Comparison of ENCODE assay signal across 10 mouse cellular contexts in genomic region chr11:109627648-109628047, GRCm38 (mm10). TPM values are rescaled to one million over a fixed set of nuclear protein-coding genes. Genes with fewer than 3 reads are reported as not detected.
A peak's percentile ranks its signal among the peaks of the same experiment; 100 is the strongest.
DNase-seq lines count a peak whose midpoint lies in the region; ATAC-seq and TF ChIP-seq lines count a peak whose summit lies in the region.
"Had no signal": no experiment of that assay in that cellular context is flagged by ENCODE, and none has a peak within 500 bp of the region (broad histone marks: within the 10 kb centered on the region; RNA-seq: fewer than 3 reads in every experiment).

No protein-coding gene starts in this region.

- no peak for ATAC-seq in forebrain, postnatal 0 days
- no peak for ATAC-seq in forebrain, embryonic 16.5 days
- peak; percentile 71 for ATAC-seq in megakaryocyte, adult 5-6 weeks (ENCODE audit: poor library complexity, severe bottlenecking)
- no peak for ATAC-seq in intestine, embryonic 15.5 days
- ATAC-seq: inflammation-experienced regulatory T-cells, adult 6 months had no signal

- H3K36me3 ChIP-seq in forebrain, postnatal 0 days (ENCODE audit: insufficient read depth): no peaks in the 10 kb centered on the region
- H3K36me3 ChIP-seq in forebrain, embryonic 16.5 days (ENCODE audit: control insufficient read depth, insufficient read depth): no peaks in the 10 kb centered on the region
- H3K36me3 ChIP-seq in CH12.LX (replicated peaks in 1 of 2; ENCODE audit: control insufficient read depth in 1 of 2, insufficient read depth in 1 of 2, low read length in 1 of 2): no peaks in the 10 kb centered on the region
- H3K36me3 ChIP-seq in intestine, embryonic 15.5 days: no peaks in the 10 kb centered on the region
- H3K36me3 ChIP-seq: embryonic facial prominence, embryonic 12.5 days had no signal

- no peaks in the 10 kb centered on the region for H3K79me2 ChIP-seq in CH12.LX (replicated peaks; ENCODE audit: control insufficient read depth, extremely low read depth, insufficient read depth, poor library complexity, severe bottlenecking)

- no peak for DNase-seq in forebrain, postnatal 0 days
- DNase-seq in layer of hippocampus, adult 2 months (ENCODE audit: low spot score in 2 of 2): no peak
- DNase-seq in layer of hippocampus, adult 18-20 months (ENCODE audit: low spot score in 2 of 2): no peak
- DNase-seq in CH12.LX (ENCODE audit: extremely low read depth): peak; percentile 45
- no peak for DNase-seq in adrenal gland, adult 18-20 months (ENCODE audit: low spot score in 2 of 2)

- H3K27ac ChIP-seq in forebrain, postnatal 0 days (ENCODE audit: low read depth, low read length): no peak overlapping the region
- no peak overlapping the region for H3K27ac ChIP-seq in forebrain, embryonic 16.5 days (ENCODE audit: low read length)
- no peak overlapping the region for H3K27ac ChIP-seq in layer of hippocampus, adult 2 months
- H3K27ac ChIP-seq in CH12.LX (ENCODE audit: insufficient read depth, low read depth): no peak overlapping the region
- H3K27ac ChIP-seq in intestine, embryonic 15.5 days: no peak overlapping the region
- H3K27ac ChIP-seq: embryonic facial prominence, embryonic 12.5 days had no signal

- 89% methylated on average over 4 of the region's 4 CpGs for whole genome bisulfite sequencing in forebrain, postnatal 0 days
- 90% methylated on average over 4 of the region's 4 CpGs for WGBS in forebrain, embryonic 16.5 days
- 91% methylated on average over 4 of the region's 4 CpGs for WGBS in intestine, embryonic 15.5 days

- TF ChIP-seq EP300 in CH12.LX (IDR thresholded peaks at IDR 0.05; ENCODE audit: low read length): no peak

- H3K27me3 ChIP-seq in forebrain, postnatal 0 days (ENCODE audit: insufficient read depth, low read length): no peaks in the 10 kb centered on the region
- no peaks in the 10 kb centered on the region for H3K27me3 ChIP-seq in forebrain, embryonic 16.5 days (replicated peaks; ENCODE audit: control insufficient read depth, insufficient read depth, low read length)
- no peaks in the 10 kb centered on the region for H3K27me3 ChIP-seq in CH12.LX (replicated peaks)
- no peaks in the 10 kb centered on the region for H3K27me3 ChIP-seq in intestine, embryonic 15.5 days (replicated peaks)
- H3K27me3 ChIP-seq: embryonic facial prominence, embryonic 12.5 days had no signal

- H3K4me1 ChIP-seq in forebrain, postnatal 0 days (ENCODE audit: insufficient read depth): no peaks in the 10 kb centered on the region
- 0 out of 2 replicates have a peak, but pooled peaks cover under 1% of the 10 kb centered on the region for H3K4me1 ChIP-seq in forebrain, embryonic 16.5 days (replicated peaks; ENCODE audit: control insufficient read depth, insufficient read depth, low read length)
- H3K4me1 ChIP-seq in CH12.LX (ENCODE audit: control insufficient read depth in 1 of 2, insufficient read depth in 2 of 2): no peaks in the 10 kb centered on the region
- H3K4me1 ChIP-seq in intestine, embryonic 15.5 days (replicated peaks): peaks cover 4% of the 10 kb centered on the region; the same call in 1 of the 2 replicates

- in situ Hi-C loops in CH12.LX (cut with MboI; ENCODE audit: low pct_ligation_motif_present, low pct_unique_long_range_greater_than_20kb, low sequenced_read_pairs): no loop called here

- TF ChIP-seq POLR2A in CH12.LX (IDR thresholded peaks at IDR 0.05; ENCODE audit: low read depth, low read length): no peak

- H3K9me3 ChIP-seq in forebrain, postnatal 0 days (ENCODE audit: low read length): no peaks in the 10 kb centered on the region
- no peaks in the 10 kb centered on the region for H3K9me3 ChIP-seq in forebrain, embryonic 16.5 days (ENCODE audit: control insufficient read depth, low read length)
- H3K9me3 ChIP-seq in CH12.LX (replicated peaks; ENCODE audit: low read length): peaks cover 8% of the 10 kb centered on the region
- no peaks in the 10 kb centered on the region for H3K9me3 ChIP-seq in intestine, embryonic 15.5 days
- H3K9me3 ChIP-seq: embryonic facial prominence, embryonic 12.5 days had no signal

- H3K4me2 ChIP-seq in forebrain, postnatal 0 days (ENCODE audit: low read depth): no peak overlapping the region
- no peak overlapping the region for H3K4me2 ChIP-seq in forebrain, embryonic 16.5 days (ENCODE audit: low read length)
- no peak overlapping the region for H3K4me2 ChIP-seq in CH12.LX (ENCODE audit: insufficient read depth, low read depth, poor library complexity, severe bottlenecking)
- H3K4me2 ChIP-seq in intestine, embryonic 15.5 days (replicated peaks): no peak overlapping the region
- H3K4me2 ChIP-seq: embryonic facial prominence, embryonic 12.5 days had no signal

- TF ChIP-seq CTCF in forebrain, postnatal 0 days (IDR thresholded peaks at IDR 0.05; ENCODE audit: low read depth): peak; percentile 51
- TF ChIP-seq CTCF in layer of hippocampus, adult 2 months (conservative IDR thresholded peaks at IDR 0.05): peak; percentile 59
- peak; percentile 43 to 65; a peak in 3 of 4 replicates for TF ChIP-seq CTCF in CH12.LX (conservative IDR thresholded peaks at IDR 0.05 in 1 of 2, IDR thresholded peaks at IDR 0.05 in 1 of 2; ENCODE audit: low read depth in 2 of 2, low read length in 2 of 2)

- H3K9ac ChIP-seq in forebrain, postnatal 0 days: no peak overlapping the region
- H3K9ac ChIP-seq in forebrain, embryonic 16.5 days (replicated peaks; ENCODE audit: low read depth, low read length): no peak overlapping the region
- H3K9ac ChIP-seq in CH12.LX (ENCODE audit: insufficient read depth, low read depth): no peak overlapping the region
- H3K9ac ChIP-seq in intestine, embryonic 15.5 days: no peak overlapping the region
- H3K9ac ChIP-seq: embryonic facial prominence, embryonic 12.5 days had no signal

- peak; percentile 50 for TF ChIP-seq RAD21 in CH12.LX (IDR thresholded peaks at IDR 0.05; ENCODE audit: low read depth, low read length)

- H3K4me3 ChIP-seq in forebrain, postnatal 0 days (ENCODE audit: low read depth, low read length): no peak overlapping the region
- H3K4me3 ChIP-seq in forebrain, embryonic 16.5 days (replicated peaks; ENCODE audit: low read length): no peak overlapping the region
- no peak overlapping the region for H3K4me3 ChIP-seq in layer of hippocampus, adult 2 months
- H3K4me3 ChIP-seq in CH12.LX (replicated peaks in 1 of 3; ENCODE audit: low read depth in 2 of 3, low read length in 2 of 3, poor library complexity in 1 of 3): no peak overlapping the region
- no peak overlapping the region for H3K4me3 ChIP-seq in intestine, embryonic 15.5 days (replicated peaks)
- H3K4me3 ChIP-seq: embryonic facial prominence, embryonic 12.5 days had no signal

- dilution Hi-C loops in CH12.LX (cut with MboI; ENCODE audit: extremely low pct_ligation_motif_present, extremely low pct_unique_long_range_greater_than_20kb, low sequenced_read_pairs): no loop called here

TF ChIP-seq in CH12.LX, 34 proteins besides CTCF, POLR2A, EP300 and RAD21:
- no peak for TF ChIP-seq ZMIZ1 (IDR thresholded peaks at IDR 0.05; ENCODE audit: low read depth, low read length)
- no peak for TF ChIP-seq ZKSCAN1 (IDR thresholded peaks at IDR 0.05; ENCODE audit: borderline replicate concordance, low read depth, low read length)
- no peak for TF ChIP-seq JUN (IDR thresholded peaks at IDR 0.05; ENCODE audit: insufficient read depth, low read depth, low read length)
- TF ChIP-seq CHD1 (IDR thresholded peaks at IDR 0.05; ENCODE audit: low read depth, low read length): no peak
- TF ChIP-seq MAZ (IDR thresholded peaks at IDR 0.05; ENCODE audit: low read depth, low read length): no peak
- TF ChIP-seq SMC3 (IDR thresholded peaks at IDR 0.05; ENCODE audit: low read depth, low read length): peak; percentile 31; the same call in 1 of the 2 replicates
- TF ChIP-seq SIN3A (IDR thresholded peaks at IDR 0.05; ENCODE audit: low read length): no peak
- TF ChIP-seq TBP (conservative IDR thresholded peaks at IDR 0.05; ENCODE audit: low read depth, low read length): no peak

RNA-seq across cellular contexts. Expression of gene Wipi1, which starts 15.9 kb away (rescaled TPM):
- total RNA-seq in forebrain, postnatal 0 days (2014; rRNA removed): 10.8 and 10.9 TPM in 2 replicates
- polyA plus RNA-seq in forebrain, postnatal 0 days (2015; fragmentation: Nextera tagmentation; extraction: Ambion mirVana): 11.8 and 16.5 TPM in 2 replicates
- 14.0 and 14.4 TPM in 2 replicates for polyA plus RNA-seq in forebrain, embryonic 16.5 days (2015; fragmentation: Nextera tagmentation; extraction: Ambion mirVana)
- total RNA-seq in layer of hippocampus, adult 2 months (2021): 10 to 100 TPM; 21.6 to 22.2 TPM
- total RNA-seq in layer of hippocampus, adult 18-20 months (2021): 10 to 100 TPM; 21.1 to 21.6 TPM
- total RNA-seq in CH12.LX (2012; rRNA removed) (0.92 and 2.0 TPM in 2 replicates), CH12.LX (2014; rRNA removed) (1.9 and 2.2 TPM in 2 replicates)
- polyA plus RNA-seq in CH12.LX (2012; ENCODE audit: insufficient read length, low read depth): 1.4 and 1.8 TPM in 2 replicates
- total RNA-seq in megakaryocyte, adult 5-6 weeks (2015): 13.8 and 14.2 TPM in 2 replicates
- total RNA-seq in megakaryocyte, adult 5-6 weeks (2017): 7.6 and 10.0 TPM in 2 replicates
- 10 to 100 TPM; 18.1 to 28.9 TPM for total RNA-seq in adrenal gland, adult 18-20 months (2021)
- 27.4 and 30.4 TPM in 2 replicates for polyA plus RNA-seq in intestine, embryonic 15.5 days (2015; fragmentation: Nextera tagmentation; extraction: Ambion mirVana)

RNA-seq across cellular contexts. Expression of gene Prkar1a, which starts 21.6 kb away (rescaled TPM):
- 231 and 294 TPM in 2 replicates for total RNA-seq in forebrain, postnatal 0 days (2014; rRNA removed)
- 418 and 468 TPM in 2 replicates for polyA plus RNA-seq in forebrain, postnatal 0 days (2015; fragmentation: Nextera tagmentation; extraction: Ambion mirVana)
- polyA plus RNA-seq in forebrain, embryonic 16.5 days (2015; fragmentation: Nextera tagmentation; extraction: Ambion mirVana): 521 and 535 TPM in 2 replicates
- 100 to 1,000 TPM; 522 to 554 TPM for total RNA-seq in layer of hippocampus, adult 2 months (2021)
- total RNA-seq in layer of hippocampus, adult 18-20 months (2021): 100 to 1,000 TPM; 567 to 586 TPM
- total RNA-seq in CH12.LX (2012; rRNA removed) (89.6 and 93.1 TPM in 2 replicates), CH12.LX (2014; rRNA removed) (104 and 111 TPM in 2 replicates)
- polyA plus RNA-seq in CH12.LX (2012; ENCODE audit: insufficient read length, low read depth): 203 and 220 TPM in 2 replicates
- 96.1 and 98.1 TPM in 2 replicates for total RNA-seq in megakaryocyte, adult 5-6 weeks (2015)
- total RNA-seq in megakaryocyte, adult 5-6 weeks (2017): 62.7 and 77.9 TPM in 2 replicates
- 100 to 1,000 TPM; 376 to 457 TPM for total RNA-seq in adrenal gland, adult 18-20 months (2021)
- 270 and 286 TPM in 2 replicates for polyA plus RNA-seq in intestine, embryonic 15.5 days (2015; fragmentation: Nextera tagmentation; extraction: Ambion mirVana)
